Mouse (Mus musculus) gastrocnemius, postnatal 4 days (tissue): Measurements from ENCODE around the gene Ppm1n. TPM values are rescaled to one million over a fixed set of nuclear protein-coding genes. Genes with fewer than 3 reads are reported as not detected.
"Not testable (repeated sequence)": the region's sequence is repeated elsewhere in the genome, so short reads cannot be mapped to it uniquely, and the experiment has no call there.

Source experiments
- DNase-seq, 2 experiments: peaks; one replicate each; pipeline ENCODE4 v3.0.0; 2021 to 2022; ENCODE audit warnings: low spot score in 2 of 2, mixed read lengths in 2 of 2
- total RNA-seq, 2 experiments: library from RNA; stranded (reverse); gene quantifications; 2 replicates each; pipeline ENCODE4 v1.2.3; 2021

Gene Ppm1n
- total RNA-seq, 2 experiments from 2014 or later = not detected

DNA sequence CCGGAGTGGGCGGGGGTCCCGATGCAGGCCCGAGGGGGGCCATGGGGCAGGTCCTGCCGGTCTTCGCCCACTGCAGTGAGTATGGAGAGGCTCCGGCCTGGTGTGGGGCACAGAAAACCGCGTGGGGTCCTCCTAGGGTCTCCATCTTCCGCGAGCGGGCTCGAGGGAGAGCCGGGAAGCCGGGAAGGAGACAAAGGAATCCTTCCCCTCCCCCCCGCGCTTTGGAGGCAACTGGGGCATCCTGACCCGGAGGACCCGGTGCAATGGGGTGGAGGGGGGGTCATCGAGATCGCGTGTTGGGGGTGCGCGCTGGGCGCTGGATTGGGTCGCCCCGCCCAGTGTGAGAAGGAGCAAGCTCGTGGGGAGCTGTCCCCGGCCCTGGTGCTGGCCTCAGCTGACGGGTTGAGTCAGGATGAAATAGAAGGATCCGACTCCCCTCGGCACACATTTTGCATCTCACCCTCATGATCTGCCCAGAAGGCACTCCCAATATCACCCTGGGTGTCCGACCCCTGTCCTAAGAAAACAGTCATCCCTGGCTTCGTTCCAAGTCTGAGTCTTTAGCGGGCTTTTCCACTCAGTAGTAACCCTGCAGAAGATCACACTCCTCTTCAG lies 3.0 kb upstream of the Ppm1n start:
- DNase-seq = peak in 1 of 2 experiments; percentile 71

DNA sequence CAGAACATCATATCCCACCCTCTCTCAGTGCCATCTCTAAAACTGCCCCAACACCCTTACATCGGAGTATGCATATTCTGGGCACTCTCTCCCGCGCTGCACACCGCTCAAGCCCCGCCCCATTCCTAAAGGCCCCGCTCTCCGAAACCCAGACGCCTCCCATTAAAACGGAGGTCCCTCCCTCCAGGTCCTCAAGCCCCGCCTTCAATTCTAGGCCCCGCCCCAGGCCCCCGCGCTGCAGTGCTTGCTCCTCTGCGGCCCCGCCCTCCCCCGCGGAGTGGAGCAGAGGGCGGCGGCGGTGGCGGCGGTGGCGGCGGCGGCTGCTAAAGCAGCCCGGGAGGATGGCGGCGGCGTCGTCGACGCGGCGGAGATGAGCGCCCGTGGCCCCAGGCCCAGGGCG lies 2.5 kb upstream of the Ppm1n start, which contains the start of gene Rtn2:
Rtn2 (plus strand) TSS at position 240 of the 400 bp plus-strand sequence.
- peak in 1 of 2 experiments; percentile 68 for DNase-seq

DNA sequence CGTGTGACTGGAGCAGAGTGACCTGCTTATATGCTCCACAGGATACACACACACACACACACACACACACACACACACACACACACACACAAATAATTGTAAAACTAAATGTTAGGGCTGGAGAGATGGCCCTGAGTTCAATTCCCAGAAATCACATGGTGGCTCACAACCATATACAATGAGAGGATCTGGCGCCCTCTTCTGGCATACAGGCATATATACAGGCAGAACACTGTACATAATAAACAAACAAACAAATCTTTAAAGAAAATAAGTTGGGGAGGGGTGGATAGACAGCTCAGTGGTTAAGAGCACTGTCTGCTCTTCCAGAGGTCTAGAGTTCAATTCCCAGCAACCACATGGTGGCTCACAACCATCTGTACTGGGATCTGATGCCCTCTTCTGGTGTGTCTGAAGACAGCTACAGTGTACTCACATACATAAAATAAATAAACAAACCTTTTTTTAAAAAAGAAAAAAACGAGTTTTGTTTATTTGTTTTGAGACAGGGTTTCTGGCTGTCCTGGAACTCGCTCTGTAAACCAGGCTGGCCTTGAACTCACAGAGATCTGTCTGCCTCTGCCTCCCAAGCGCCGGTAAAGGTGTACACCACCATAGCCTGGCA lies 1.9 kb upstream of the Ppm1n start:
- not testable (repeated sequence) for DNase-seq

DNA sequence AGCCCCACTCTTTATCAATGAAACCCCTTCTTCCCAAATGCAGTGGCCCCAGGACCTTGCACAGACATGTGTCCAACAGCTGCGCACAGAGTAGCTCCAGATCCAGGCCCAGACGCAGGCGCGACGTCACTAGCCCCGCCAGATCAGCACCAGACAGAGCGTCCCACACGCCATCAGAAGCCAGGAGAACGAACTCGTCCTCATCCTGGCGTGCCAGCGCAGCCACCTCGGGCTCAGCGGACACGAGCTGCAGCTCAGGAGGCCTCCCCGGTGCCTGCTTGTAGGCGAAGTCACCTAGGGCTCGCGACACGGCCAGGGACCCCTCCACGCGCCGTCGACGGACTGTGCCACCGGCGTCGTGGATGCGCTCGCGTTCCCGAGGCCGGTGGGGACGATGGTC lies 812 bp downstream of the Ppm1n start:
- DNase-seq = no peak

DNA sequence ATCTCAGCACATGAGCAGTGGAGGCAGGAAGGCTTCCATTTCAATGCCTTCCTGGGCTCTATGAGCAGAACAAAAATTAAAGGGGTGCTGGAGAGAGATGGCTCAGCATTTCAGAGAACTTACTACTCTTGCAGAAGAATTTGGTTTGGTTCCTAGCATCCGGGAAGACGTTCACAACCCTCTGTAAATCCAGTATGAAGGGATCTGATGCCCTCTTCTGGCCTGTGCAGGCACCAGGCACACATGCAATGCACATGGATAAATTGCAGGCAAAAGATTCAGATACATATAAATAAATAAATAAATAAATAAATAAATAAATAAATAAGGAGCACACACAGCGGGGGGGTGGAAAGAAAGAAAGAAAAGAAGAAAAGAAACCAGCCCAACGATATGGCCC lies 3.6 kb downstream of the Ppm1n start:
- DNase-seq = no peak

DNA sequence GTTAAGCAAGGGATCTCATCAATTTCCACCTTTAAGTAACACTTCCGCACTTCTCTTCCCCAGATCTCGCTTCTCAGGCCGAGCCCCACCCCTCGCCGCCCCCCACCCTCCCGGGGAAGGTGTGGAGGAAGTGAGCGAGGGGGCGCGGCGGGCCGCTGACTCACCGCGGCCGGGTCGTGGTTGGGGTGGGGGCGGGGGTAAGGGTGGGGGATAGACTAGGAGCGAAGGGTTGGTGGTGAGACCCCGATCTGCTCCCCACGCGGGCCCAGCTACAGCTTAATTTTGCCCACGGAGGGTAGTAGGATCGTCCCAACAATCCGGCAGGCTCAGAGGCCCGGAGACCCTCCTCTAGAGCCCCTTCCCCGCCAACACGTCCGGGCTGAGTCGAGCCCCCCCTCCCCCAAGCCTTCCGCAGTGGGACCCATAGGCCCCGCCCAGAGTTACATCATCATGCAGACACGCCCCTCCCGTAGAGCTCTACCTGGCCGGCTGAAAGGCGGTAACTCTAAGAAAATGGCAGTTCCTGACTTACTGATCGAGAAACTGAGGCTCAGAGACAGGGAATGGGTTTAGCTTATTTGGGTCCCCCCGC lies 7.6 kb downstream of the Ppm1n start:
- no peak for DNase-seq

DNA sequence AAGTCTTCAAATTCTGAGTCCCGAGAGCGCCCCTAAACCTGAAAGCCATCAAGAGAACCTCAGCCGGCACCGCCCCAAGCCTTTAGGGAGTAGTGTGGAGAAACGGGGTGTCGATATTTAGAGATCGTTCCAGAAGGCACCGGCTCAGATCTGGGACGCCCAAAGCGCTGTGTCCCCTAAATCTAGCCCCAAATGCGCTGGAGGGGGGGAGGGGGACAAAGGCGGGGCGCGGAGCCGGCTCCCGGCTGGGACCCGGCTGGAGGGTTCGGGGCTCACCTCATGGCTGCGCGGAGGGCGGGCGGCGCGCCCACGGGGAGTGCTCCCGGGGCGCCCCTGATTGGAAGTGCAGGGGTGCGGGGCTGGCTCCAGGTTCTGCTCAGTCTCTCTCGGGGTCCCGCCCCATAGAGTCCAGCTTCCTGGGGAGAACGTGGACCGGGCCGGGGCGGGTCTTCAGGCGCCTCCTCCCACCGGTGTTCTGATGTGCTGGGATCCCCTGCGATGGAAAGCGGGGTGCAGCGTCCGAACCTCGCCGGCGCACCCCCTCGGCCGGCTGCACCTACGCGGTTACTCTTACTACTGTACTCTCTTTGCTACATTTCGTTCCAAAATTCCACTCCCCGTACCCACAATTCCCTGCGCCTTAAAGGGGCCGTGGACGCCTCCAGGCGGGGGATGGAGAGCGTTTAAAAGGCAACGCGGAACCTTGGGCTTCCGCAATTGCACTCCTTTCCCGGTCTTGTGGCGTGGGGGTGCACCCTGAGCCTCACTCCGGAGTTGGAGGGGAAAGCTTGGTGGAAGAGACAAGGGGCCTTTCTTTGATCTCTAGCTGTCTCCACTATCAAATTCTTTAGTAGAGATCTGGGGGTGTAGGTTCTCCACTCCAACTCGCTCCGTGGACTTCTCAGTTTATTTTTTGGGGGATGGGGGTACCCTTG lies 8.4 kb downstream of the Ppm1n start, which contains the start of gene Vasp:
Vasp (minus strand) TSS at position 580 of the 935 bp plus-strand sequence.
- DNase-seq = peak; percentile 53 to 78

DNA sequence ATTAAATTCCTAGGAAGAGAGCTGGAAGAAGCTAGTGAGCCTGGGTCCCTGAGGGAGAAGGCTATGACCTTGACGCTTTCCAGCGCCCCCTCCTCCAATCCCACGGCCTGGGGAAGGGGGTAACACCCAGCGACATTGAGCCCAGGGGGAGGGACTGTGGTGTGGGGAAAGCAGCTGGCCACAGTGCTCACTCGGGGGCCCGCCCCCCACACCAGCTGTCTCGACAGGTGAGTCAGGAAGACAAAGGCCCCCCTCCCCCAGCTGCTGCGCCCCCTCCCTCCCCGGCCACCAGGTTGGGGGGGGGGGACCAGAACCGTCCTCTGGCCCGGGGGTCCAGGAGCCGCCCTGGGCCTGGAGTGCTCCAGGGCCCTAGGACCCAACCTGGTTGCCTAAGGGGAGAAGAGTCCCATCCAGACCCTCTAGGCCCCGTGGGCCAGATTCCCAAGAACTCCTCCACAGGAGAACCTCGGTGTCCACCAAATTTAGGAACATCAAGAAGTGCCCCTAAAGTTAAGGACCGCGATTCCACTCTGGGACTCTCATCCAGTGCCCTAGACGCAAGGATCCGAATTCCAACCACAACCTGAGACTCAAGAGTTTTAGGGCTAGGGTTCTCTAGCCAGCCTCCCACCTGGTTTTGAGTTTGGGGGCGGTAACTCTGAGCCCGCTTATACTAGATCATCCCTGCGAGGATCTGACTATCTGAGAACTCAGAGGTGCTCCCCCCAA lies 9.2 kb downstream of the Ppm1n start:
- no peak for DNase-seq

DNA sequence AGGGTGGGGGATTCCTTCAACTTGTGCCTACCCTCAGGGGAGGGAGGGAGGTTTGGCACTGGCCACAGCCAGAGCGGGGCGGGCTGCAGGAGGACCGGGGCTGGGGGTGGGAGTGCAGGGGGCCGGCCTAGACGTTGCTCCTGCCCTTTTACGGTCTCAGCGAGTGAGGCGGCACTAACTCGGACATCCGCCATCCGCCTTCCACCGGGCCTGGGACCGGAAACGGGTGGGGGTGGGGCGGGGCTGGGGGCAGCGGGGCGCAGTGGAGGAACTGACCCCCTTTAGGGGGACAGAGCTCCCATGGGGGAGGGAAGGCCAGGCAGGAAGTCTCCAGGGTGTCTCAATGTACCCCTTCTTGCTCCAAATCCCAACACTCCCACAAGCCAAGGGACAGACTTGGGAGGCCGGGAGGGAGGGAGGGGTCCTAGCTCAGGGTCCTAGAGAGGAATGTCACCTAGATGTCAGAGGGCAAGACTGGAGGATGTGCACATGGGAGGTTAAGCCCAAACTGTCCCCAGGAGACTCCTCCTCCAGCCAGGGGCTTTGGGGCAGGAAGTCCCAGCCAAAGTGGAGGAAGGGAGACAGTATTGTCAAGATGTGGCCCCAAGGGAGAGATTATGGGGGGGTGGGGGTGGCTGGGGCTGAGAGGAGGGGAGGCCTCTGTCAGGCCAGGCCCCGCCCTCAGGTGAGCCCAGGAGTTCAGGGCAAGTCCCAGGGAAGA lies 10.0 kb downstream of the Ppm1n start:
- DNase-seq = peak in 1 of 2 experiments; percentile 62

DNA sequence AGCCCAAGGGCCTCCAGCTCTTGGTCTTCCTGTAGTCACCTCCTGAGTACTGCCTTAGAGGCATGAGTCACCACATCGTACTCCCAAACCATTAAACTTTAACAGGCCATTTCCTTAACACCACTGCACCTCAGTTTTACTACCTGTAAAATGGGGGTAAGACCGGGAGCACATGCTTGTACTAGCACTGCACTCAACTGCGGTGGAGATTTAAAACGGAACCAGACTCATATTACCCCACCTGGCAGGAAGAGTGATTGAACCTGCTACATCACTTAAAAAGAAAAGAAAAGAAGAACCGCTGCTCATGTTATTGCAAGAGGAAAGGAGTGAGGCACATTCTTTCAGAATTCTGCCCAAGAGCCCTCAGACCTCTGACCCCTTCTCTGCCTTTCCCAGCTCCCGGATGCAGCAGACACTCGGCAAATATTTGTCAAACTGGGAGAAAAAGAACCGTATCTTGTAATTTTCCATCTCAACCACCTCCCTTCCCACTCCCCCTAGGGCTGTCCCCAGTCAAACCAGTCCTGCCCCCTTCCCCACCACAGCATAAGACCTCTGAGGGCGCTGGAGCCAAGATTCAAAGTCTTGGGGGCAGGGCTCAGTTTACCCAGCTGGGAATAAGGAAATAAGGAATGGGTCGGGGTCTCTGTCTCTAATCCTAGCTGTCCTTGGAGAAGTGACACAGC lies 10.7 kb downstream of the Ppm1n start:
- no peak for DNase-seq

DNA sequence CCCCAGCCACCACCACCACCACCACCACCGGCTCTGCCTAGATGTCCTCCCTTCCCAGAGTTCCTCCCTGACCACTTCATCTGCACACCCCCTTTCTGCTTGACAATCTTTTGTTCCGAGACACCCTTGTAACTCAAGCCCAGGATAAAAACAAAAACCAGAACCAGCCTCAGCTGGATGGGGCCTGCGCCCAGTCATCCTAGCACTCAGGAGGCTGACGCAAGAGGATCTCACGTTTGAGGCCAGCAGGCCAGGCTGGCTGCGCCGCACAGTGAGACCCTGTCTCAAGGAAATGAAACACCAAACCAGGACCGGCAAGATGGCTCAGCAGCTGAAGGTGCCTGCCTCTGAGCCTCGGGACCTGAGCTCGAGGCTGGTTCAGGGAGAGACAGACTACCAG lies 12.8 kb downstream of the Ppm1n start:
- DNase-seq = no peak

DNA sequence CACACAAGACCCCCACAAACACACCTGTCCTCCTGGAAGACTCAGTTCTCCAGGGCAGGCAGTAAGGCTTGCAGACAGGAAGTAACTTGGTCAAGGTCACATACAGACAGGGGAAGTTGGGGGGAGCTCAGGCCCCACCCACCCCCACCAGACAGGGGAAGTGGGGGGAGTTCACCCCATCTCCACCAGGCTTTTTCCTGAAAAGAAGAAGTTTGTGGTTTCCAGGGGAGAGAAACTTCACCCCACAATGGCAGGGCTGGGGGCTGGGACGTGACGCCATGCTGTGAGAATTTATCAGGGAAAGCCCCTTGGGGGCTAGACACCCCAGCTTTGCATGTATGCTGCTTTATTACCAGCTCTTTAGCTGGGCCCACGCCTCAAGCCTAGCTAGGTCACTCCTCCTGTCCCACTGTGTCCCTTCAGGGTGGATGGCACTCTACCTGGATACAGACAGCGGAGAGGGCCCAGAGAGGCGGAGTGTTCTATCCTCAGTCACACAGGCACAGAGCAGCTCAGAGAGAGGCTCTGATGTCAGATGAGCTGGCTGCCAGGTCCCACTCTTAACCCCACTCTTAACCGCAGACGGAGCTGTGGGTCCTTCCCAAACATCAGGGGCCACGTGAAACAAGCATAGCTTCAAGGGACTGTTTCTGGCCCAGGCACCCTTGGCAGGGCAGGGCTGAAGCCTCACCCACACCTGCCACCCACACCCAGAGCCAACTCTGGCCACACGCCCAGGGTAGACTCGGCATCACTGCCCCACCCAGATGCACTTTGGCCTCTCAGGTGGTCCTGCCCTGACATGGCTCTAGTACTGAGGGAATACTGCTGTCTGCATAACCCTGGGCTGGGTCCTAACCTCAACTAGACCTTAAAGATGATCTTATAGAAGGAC lies 13.7 kb downstream of the Ppm1n start:
- no peak for DNase-seq

DNA sequence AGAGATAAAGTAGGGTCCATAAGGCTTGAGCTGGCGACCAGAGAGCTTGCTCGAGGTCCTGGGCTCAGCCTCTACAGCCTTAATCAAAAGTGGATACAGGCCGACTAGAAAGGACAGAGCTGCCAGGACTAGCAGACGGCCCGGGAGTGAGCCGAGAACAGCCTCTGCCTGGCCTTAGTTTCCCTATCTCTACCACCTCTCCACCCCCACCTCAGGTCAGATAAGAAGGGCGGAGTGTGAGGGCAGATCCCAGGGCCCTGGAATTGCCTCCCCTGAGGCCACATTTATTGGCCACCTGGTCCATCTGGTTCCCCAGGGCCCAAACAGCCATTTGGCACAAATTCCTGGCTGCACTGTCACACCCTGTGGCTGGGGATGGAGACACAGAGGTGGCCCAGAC lies 14.7 kb downstream of the Ppm1n start:
- no peak for DNase-seq

DNA sequence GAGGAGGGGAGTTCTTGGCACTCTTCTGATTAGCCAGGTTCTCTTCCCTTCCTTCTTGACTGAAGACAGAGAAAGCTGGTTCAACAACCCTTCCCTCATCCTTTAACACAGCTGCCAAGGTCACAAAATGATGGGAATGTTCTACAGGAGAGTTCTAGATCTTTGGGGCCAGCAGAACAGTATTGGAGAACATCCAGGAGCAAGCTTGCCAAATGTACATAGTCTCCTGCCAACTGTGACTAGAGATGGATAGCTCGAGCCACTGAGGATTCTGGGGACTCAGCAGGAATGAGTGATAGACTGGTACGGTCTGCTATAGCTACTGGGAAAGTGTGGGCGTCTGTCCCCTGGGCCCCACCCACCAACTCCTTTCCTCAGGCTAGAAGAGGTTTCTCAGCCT lies 21.5 kb downstream of the Ppm1n start:
- DNase-seq = no peak

DNA sequence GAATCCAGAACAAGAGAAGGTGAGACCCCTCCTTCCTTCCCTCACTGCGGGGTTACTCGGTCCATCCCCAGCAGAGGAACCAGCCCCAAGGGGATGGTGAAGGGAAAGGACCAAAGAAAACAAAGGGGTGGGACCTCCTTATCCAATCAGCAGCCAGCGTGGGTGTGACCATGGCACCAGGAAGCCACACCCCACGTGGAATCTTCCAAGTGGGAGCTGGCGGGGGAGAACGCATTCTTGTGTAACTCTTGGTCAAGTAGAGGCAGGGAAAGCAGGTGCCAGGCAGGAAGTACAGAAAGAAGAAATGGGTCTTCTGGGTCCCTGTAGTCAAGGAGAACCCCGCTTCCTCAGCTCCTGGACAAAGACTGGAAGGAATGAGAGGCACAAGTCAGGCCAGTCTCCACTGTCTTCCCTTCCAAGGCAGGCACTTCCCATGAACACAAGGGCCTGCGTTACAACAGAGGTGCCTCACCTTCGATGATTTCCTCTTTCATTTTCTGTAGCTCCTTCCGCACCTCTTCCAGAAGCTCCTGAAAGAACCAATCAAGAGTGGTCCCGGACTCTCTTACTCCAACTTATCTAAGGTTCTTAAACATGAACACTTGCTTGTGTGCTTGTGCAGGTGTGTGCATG lies 22.4 kb downstream of the Ppm1n start:
- DNase-seq = peak in 1 of 2 experiments; percentile 59

DNA sequence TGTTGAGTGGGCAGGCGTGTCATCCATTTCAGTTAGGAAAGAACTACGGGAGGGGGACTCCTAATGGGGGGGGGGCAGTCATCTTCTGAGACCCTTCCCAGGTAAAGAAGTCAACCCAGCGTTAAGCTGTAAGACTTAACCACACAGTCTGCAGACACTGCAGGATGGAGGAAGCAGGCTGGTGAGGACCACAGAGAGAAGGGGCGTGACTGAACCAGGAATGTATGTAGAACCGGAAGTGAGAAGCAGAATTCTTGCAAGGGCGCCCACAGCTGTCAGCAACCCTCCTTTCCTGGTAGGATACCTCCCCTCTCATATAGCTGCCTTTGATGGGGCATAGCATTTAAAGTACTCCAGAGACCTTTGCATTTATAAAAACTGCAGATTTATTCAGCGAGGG lies 23.3 kb downstream of the Ppm1n start:
- DNase-seq = no peak

DNA sequence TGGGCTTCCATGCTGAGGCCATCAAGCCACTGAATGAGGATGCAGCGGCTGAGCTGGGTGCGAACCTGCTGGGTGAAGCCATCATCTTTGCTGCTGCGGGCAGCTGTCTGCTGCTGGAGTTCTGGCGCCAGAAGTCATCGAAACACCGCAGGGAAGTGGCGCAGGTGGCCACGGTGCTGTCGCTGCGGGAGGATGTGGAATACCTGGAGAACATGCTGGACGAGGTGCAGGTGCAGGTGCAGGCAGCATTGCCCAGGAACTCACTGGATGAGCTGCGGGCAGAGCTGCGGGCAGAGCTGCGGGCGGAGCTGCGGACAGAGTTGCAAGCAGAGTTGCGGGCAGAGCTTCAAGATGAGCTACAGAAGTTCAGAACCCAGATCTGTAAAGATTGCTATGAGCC lies 24.5 kb downstream of the Ppm1n start:
- DNase-seq = no peak

DNA sequence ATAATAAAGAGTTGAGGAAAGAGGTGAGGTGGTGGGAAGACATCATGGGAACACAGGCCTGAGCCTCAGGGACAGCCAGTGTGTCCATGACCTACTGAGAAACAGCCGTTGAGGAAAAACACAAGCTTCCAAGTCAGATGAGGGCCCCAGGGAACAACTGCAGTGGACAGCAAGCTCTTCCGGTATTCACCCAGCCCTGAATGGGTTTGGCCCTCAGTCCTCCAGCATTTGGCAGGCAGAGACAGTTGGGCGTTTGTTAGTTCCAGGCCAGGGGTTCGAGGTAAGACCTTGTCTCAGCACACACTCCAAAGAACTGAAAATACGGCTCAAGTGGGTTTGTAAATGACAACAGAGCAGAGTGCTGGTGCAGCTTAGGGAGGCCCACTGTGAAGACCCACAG lies 26.4 kb downstream of the Ppm1n start:
- no peak for DNase-seq
